24 mouse cellular contexts compared by ENCODE assay signal in the genomic region with DNA sequence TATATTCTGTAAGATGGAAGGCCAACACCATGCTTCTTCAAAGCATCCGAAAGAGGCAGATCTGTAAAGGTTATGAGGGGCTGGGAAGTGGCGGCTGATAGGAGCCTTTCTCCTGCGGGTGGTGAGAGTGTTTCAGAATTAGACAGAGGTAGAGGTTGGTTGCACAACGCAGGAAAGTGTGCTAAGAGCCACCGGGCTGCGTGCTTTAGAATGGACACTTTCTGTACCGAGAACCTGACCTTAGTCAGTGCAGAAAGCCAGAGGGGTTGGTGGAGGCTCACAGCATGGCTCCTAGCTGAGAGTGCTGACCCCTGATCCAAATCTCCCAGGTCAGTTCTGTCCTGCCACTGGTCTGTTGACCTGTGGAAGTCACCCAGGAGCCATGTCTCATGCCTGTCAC.
DNase-seq lines count a peak whose midpoint lies in the region; ATAC-seq and TF ChIP-seq lines count a peak whose summit lies in the region.
"Had no signal": no experiment of that assay in that cellular context is flagged by ENCODE, and none has a peak within 500 bp of the region (broad histone marks: within the 10 kb centered on the region; RNA-seq: fewer than 3 reads in every experiment).

No protein-coding gene starts in this region.

- no peaks in the 10 kb centered on the region for H3K9me3 ChIP-seq in lung, embryonic 16.5 days (ENCODE audit: control insufficient read depth, low read length)
- no peaks in the 10 kb centered on the region for H3K9me3 ChIP-seq in liver, embryonic 13.5 days (replicated peaks)
- H3K9me3 ChIP-seq: heart, embryonic 12.5 days; hindbrain, embryonic 13.5 days; midbrain, embryonic 10.5 days had no signal

- peak overlapping the region; percentile 38; the same call in 1 of the 2 replicates for H3K27ac ChIP-seq in lung, embryonic 16.5 days (ENCODE audit: low read length)
- H3K27ac ChIP-seq in liver, embryonic 13.5 days = peak overlapping the region; percentile 29; the same call in 1 of the 2 replicates
- H3K27ac ChIP-seq in cerebellum, adult 2 months (ENCODE audit: insufficient read depth, low read length) = no peak overlapping the region
- H3K27ac ChIP-seq: hindbrain, embryonic 13.5 days; left cerebral cortex, adult 2 months; liver, embryonic 14.5 days; midbrain, embryonic 10.5 days; stomach, postnatal 0 days had no signal

- no peak for ATAC-seq in lung, embryonic 16.5 days (ENCODE audit: low read depth)
- no peak; the same call in 1 of the 2 replicates for ATAC-seq in liver, embryonic 13.5 days (ENCODE audit: low read depth)
- ATAC-seq: forebrain, embryonic 16.5 days; inflammation-experienced regulatory T-cells, adult 6 months had no signal

- H3K9ac ChIP-seq in lung, embryonic 16.5 days (ENCODE audit: low read length) = no peak overlapping the region
- no peak overlapping the region for H3K9ac ChIP-seq in liver, embryonic 13.5 days
- H3K9ac ChIP-seq: heart, embryonic 12.5 days; hindbrain, embryonic 13.5 days; liver, embryonic 14.5 days had no signal

- TF ChIP-seq CTCF in cerebellum, adult 2 months (IDR thresholded peaks at IDR 0.05; ENCODE audit: borderline replicate concordance, insufficient read depth, low read depth, low read length) = no peak

- peak; percentile 16 for DNase-seq in adrenal gland, adult 2 months
- no peak for DNase-seq in adrenal gland, postnatal 4 days (ENCODE audit: low spot score in 2 of 2)
- no peak for DNase-seq in lung, postnatal 14 days
- no peak for DNase-seq in liver, embryonic 13.5 days
- no peak for DNase-seq in gastrocnemius, adult 18-20 months (ENCODE audit: low spot score)
- no peak for DNase-seq in spleen, postnatal 10 days (ENCODE audit: low spot score in 2 of 2)
- no peak for DNase-seq in cerebellum, adult 2 months
- DNase-seq: cerebellum, postnatal 10 days; embryo, embryonic 11 days; heart, postnatal 14 days; kidney, adult 8-10 months; kidney, postnatal 25 days; left cerebral cortex, postnatal 4 days; retina, postnatal 1 day; right cerebral cortex, postnatal 4 days had no signal

- no peaks in the 10 kb centered on the region for H3K27me3 ChIP-seq in lung, embryonic 16.5 days (ENCODE audit: control insufficient read depth, insufficient read depth, low read depth, low read length)
- no peaks in the 10 kb centered on the region for H3K27me3 ChIP-seq in liver, embryonic 13.5 days
- H3K27me3 ChIP-seq in cerebellum, adult 2 months (ENCODE audit: control insufficient read depth, insufficient read depth, low read length) = no peaks in the 10 kb centered on the region; the same call in 1 of the 2 replicates

- no peak for TF ChIP-seq POLR2A in cerebellum, adult 2 months (IDR thresholded peaks at IDR 0.05; ENCODE audit: borderline replicate concordance, insufficient read depth, low read length)

- no peaks in the 10 kb centered on the region for H3K36me3 ChIP-seq in lung, embryonic 16.5 days (ENCODE audit: control insufficient read depth, insufficient read depth, low read length)
- H3K36me3 ChIP-seq in liver, embryonic 13.5 days = no peaks in the 10 kb centered on the region
- H3K36me3 ChIP-seq: heart, embryonic 12.5 days; hindbrain, embryonic 13.5 days; midbrain, embryonic 10.5 days had no signal

- no peak overlapping the region for H3K4me2 ChIP-seq in lung, embryonic 16.5 days (ENCODE audit: low read depth, low read length)
- no peak overlapping the region for H3K4me2 ChIP-seq in liver, embryonic 13.5 days
- H3K4me2 ChIP-seq: heart, embryonic 12.5 days; hindbrain, embryonic 13.5 days had no signal

- peaks cover 34% of the 10 kb centered on the region for H3K4me1 ChIP-seq in lung, embryonic 16.5 days (replicated peaks; ENCODE audit: control insufficient read depth, insufficient read depth, low read length)
- H3K4me1 ChIP-seq in liver, embryonic 13.5 days (replicated peaks) = peaks cover 34% of the 10 kb centered on the region
- no peaks in the 10 kb centered on the region for H3K4me1 ChIP-seq in cerebellum, adult 2 months (ENCODE audit: control insufficient read depth, insufficient read depth, low read length)

- WGBS in lung, embryonic 16.5 days = 50% methylated on average over 7 of the region's 7 CpGs
- WGBS in liver, embryonic 13.5 days (ENCODE audit: insufficient replicate concordance) = 46% methylated on average over 7 of the region's 7 CpGs
- WGBS in cerebellum, adult 2 months = 75% methylated on average over 7 of the region's 7 CpGs

- H3K4me3 ChIP-seq in lung, embryonic 16.5 days (ENCODE audit: low read length) = no peak overlapping the region
- H3K4me3 ChIP-seq in liver, embryonic 13.5 days (replicated peaks) = no peak overlapping the region
- no peak overlapping the region for H3K4me3 ChIP-seq in cerebellum, adult 2 months (replicated peaks; ENCODE audit: insufficient read depth, low read depth, low read length)
- H3K4me3 ChIP-seq: heart, embryonic 12.5 days; hindbrain, embryonic 13.5 days; left cerebral cortex, adult 2 months; midbrain, embryonic 10.5 days had no signal
